Mouse (Mus musculus) thymus, adult 2 months (tissue): Measurements from ENCODE around the gene Pygb.

ENCODE experiments used
- CTCF ChIP-seq: fragments of 200-500 bp; IDR thresholded peaks from 2 replicates; pipeline ENCODE4 v1.5.1; 2012; ENCODE audit warnings: mild to moderate bottlenecking, control low read depth, low read length, moderate library complexity, borderline replicate concordance; ENCODE audit not compliant: control insufficient read depth, poor library complexity, insufficient read depth; ENCODE audit errors: extremely low read depth
- POLR2A ChIP-seq: fragments of 200-500 bp; IDR thresholded peaks from 2 replicates; pipeline ENCODE4 v1.6.1; 2012; ENCODE audit warnings: mild to moderate bottlenecking, low read length, control low read depth, moderate library complexity; ENCODE audit not compliant: control insufficient read depth, poor library complexity, insufficient read depth; ENCODE audit errors: extremely low read depth

DNA sequence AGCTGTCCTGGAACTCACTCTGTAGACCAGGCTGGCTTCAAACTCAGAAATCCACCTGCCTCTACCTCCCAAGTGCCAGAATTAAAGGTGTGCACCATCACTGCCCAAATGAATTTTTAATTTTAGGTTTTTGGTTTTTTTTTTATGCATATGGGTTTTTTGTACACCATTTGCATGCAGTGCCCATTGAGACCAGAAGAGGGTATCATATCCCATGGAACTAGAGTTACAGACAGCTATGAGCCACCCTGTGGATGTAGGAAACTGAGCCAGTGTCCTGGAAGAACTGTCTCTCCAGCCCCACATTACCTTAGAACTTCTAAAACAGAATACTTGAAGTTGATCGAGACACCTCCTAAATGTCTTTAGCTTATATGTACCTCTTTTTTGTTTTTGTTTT is 16.5 kb downstream of the Pygb start:
- TF ChIP-seq CTCF (no peak), POLR2A (no peak)
